Mouse (Mus musculus): ENCODE measurements at regions not wholly inside any gene's neighbourhood (a gene's known extent, or its start where the extent isn't known, plus 50 kb on each side); places are given as distances from the start of the nearest gene placed in this dataset.

DNA sequence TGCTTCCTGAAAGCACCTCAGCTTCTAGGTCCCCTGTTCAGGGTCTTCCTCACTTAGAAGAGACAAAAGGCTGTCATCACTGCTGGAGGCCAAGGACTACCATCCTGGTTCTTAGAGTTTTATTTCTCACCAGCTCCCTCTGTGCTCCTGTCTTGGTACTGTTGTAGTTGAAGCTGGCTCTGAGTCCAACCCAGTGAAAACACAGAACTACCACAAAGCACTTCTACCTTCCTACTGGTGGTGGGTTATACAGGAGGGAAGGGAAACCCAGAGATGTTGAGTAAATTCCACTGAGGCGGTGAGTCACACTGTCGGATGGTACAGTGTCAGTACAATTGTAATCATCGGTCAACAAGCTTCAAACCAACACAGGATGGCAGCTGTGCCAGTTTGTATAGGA lies 120.3 kb upstream of the 9330182O14Rik start:
- TF ChIP-seq GATA1 (IDR thresholded peaks at IDR 0.05; ENCODE audit: borderline replicate concordance, low read length) (no peak), FLI1 (IDR thresholded peaks at IDR 0.05; ENCODE audit: low read length) (no peak)

All from megakaryocyte, embryonic 14.5 days (primary cell).